Mouse (Mus musculus) erythroblast, embryonic 14.5 days (primary cell): ENCODE data around the gene Lhx6.

Experiments
- GATA1 ChIP-seq: IDR thresholded peaks from 2 replicates; pipeline ENCODE4 v1.6.1; 2012; ENCODE audit warnings: low read length, inconsistent platforms, mixed read lengths
- TAL1 ChIP-seq: IDR thresholded peaks from 3 replicates; pipeline ENCODE4 v1.6.1; 2012; ENCODE audit warnings: low read length, inconsistent platforms, mixed read lengths

GRCm38 (mm10) chr2:36089190-36089589 lies 16.0 kb downstream of the Lhx6 start:
- TF ChIP-seq GATA1 (no peak), TAL1 (no peak)
